Mouse (Mus musculus): ENCODE results near the gene Vsig10l.
A peak's percentile ranks its signal among the peaks of the same experiment; 100 is the strongest.

The Vsig10l gene

DNA sequence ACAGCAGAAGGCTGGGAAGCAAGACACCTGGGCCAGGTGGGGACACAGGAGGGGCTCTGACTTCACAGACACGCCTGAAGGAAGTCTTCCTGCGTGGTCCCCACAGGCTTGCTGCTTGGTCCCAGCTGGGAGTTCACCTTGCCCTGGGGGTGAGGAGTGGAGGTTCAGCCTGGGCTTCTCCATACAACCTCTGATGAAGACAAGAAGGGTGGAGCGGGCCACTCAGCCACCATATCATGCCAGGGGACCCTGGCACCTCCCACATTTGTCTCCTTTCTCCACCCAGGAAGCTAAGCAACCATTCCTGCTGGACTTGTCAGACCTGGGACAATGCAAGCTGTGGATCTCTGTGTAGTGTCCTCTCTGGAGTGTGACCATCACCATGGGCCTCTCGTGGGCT, at the start of gene Vsig10l:
Gene Vsig10l, plus strand, starts transcription at position 301 of the 400 bp plus-strand sequence.
- no peak for DNase-seq

DNA sequence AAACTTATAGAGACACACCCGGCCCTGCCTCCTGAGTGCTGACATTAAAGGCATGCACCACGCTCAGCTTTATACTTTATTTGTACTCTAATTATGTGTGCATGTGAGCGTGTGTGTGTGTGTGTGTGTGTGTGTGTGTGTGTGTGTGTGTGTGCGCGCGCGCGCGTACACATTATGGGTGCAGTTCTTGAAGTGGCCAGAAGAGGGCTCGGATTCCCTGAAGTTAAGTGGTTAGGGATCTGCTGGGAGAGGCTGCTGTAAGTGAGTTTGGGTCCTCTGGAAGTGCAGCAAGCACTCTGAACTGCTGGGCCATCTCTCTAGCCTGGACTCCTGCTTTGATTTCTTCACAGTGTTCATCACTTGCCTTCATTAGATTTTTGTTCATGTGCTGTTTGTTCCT, 45.7 kb upstream of the Vsig10l start:
- DNase-seq: no peak

DNA sequence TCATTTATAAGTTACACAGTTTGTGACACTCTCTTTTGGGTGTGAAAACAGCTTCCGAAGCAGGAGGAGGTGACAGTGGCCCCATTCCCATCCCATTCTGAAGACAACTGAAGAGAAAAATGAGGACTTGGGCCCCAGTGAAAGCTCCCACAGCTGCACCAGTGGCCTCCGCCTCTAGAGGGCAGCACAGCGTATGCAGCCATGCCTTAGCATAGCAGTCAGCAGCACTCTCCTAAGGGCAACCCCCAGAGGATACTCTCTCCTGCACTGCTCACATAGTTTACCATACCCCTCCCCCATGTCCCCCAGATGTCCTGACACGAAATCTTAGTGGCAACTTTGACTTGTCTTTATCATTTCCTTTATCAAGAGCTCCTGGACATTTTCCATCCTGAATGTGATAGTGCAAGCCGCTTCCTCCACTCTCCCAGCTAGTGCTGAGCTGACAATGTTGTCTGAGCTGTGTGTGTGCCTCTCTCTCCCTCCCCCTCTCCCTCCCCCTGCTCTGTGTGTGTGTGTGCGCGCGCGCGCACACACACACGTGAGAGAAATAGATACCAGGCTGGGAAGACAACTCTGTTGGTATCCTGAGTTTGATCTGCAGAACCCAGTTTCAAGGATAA, 39.8 kb upstream of the Vsig10l start:
- DNase-seq: peak; percentile 92

GRCm38 (mm10) chr7:43423991-43424625, 38.8 kb upstream of the Vsig10l start:
- no peak for DNase-seq

- no peak for DNase-seq
These were observed 35.5 kb upstream of the Vsig10l start, which contains the start of gene Lim2 for GRCm38 (mm10) chr7:43427406-43427805. TSS of gene Lim2 (plus strand) at chr7:43427670.

- no peak for DNase-seq
These were observed 33.5 kb upstream of the Vsig10l start for GRCm38 (mm10) chr7:43429500-43429899.

- no peak for DNase-seq
These were observed 30.1 kb upstream of the Vsig10l start for GRCm38 (mm10) chr7:43432891-43433290.

DNA sequence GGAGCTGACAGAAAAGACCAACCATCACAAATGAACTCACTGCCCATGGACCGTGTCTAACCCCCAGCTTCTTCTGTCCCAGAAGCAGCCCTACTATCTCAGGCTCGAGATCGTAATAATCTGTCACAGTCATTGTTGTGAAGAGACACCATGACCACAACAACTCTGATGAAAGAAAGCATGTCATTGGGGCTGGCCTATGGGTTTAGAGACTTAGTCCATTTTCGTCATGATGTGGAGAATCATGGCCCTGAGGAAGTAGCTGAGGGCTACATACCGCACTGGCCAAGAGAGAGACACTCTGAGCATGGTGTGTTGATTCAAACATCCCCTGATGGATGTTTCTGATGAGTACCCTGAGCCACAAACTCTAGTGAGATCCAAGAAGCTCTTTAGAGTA, 28.3 kb upstream of the Vsig10l start:
- DNase-seq: no peak

DNA sequence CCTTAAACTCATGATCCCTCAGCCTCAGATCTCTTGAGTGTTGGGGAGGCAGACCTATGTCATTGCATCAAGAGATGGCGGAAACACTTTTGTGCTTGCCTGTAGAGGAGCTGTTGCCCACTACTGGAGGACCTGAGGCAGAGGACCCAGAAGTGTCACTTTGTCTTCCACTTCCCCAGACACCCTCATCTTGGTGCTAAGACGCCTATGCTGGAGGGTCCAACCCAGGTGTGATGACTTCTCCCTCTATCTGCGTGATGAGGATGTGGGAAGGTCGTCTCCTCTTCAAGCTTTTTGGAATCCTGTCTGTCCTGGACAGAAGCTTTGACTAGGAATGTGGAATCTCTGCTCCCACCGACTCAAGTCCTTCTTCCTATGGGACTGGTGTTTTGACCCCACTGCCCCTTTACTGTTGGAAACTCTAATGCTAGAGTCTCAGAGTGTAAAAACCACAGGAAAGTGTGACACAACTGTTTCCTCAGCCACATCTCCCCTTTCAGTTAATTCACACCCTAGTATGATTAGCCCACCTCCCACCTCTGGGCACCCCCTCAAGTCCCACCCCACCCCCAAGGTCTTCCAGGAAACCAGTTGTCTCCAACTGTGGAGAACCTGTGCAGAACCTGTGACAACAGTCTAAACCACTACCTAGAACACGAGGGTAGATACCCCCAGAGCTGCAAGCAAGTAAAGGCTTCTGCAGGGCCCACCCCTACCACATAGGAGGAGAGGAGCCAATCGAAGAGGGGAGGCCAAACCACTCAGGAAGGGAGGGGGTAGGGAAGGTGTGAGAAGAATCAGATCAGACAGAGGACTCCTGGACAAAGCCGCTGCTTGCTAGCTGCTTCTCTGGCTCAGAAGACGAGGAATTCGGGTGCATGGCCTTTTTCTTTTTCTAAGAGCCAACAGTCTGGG, 26.4 kb upstream of the Vsig10l start, which contains the start of gene Nkg7:
Gene Nkg7, plus strand, starts transcription at position 733 of the 915 bp plus-strand sequence.
- no peak for DNase-seq

- no peak for DNase-seq
These were observed 24.3 kb upstream of the Vsig10l start for GRCm38 (mm10) chr7:43438611-43439010.

GRCm38 (mm10) chr7:43440482-43440881, 22.5 kb upstream of the Vsig10l start, which contains the start of gene Cldnd2:
TSS of gene Cldnd2 (plus strand) at chr7:43440782.
- DNase-seq: no peak

DNA sequence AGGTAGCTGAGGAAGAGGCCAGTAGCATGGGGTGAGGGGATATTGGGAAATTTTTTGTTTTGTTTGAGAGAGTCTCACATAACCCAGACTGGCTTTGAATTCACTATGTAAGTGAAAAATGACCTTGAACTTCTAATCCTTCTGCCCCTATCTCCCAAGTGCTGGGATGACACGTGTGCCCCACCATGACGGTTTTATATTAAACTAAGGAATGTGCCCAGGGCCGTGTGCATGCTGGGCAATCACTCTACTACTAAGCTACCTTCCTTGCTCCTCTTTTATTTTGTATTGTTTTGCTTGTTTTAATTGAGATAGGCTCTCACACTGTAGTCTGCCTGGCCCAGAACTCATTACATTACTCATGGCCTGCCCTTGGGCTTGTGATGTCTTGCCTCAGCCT, 21.9 kb upstream of the Vsig10l start:
- DNase-seq: no peak

DNA sequence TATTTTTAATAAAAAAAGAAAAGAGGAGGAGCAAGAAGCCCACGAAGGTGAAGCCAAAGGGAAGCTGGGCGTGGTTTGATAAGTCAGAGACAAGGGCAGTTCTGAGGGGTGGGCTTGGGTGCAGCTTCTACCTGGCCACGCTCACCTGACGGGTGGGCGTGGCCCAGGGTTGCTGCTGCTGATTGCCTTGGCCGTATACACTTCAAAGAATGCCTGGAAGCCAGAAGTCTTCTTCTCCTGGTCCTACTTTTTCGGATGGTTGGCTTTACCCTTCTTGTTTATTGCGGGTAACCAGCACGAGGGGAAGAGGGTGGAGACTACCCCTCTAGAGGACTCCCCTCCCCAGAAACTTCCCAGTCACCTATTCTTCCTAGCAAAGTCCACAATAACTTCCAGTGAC, 20.3 kb upstream of the Vsig10l start:
- DNase-seq: peak; percentile 24

GRCm38 (mm10) chr7:43443126-43443916, 19.6 kb upstream of the Vsig10l start:
- DNase-seq: peak; percentile 93

DNA sequence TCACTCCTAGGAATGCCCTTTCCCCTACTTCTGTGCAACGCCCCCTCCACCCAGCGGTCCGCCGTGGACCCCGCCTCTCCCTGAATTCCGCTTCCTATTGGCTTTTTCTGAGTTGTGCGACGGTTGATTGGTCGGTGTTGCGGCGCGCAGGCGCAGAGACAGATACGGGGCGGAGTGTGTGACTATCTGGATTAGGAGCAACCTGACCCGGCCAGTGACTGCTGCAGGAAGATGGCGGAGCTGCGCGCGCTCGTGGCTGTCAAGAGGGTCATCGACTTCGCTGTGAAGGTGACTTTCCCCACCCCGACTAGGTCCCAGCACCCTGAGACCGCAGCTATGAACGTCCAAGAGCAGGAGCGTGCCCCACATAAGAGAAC, 19.0 kb upstream of the Vsig10l start, which contains the start of the genes Etfb and Gm45233:
Gene Etfb, plus strand, starts transcription at position 167 of the 377 bp plus-strand sequence.
Gene Gm45233, plus strand, starts transcription at position 212 of the 377 bp plus-strand sequence.
- DNase-seq: peak; percentile 98

- DNase-seq: peak; percentile 30
These were observed 15.2 kb upstream of the Vsig10l start for GRCm38 (mm10) chr7:43447801-43448200.

DNA sequence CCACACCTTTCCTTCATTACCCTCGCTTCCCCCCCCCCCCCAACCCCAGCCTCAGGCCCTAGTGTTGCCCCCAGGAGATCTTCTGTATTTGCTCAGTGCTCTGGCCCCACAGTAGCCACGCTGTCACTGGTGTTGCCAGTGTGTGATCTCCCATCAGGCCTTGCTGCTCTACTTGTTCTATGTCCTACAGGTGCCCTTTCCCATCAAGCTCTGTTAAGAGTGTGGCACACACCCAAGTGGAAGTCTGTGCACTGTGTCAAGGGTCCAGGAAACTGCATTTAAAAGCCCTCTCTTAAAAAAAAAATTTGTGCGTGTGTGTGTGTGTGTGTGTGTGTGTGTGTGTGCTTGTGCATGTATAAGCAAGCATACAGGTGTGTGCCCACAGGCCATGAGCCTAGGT, 14.7 kb upstream of the Vsig10l start:
- peak; percentile 45 for DNase-seq

DNA sequence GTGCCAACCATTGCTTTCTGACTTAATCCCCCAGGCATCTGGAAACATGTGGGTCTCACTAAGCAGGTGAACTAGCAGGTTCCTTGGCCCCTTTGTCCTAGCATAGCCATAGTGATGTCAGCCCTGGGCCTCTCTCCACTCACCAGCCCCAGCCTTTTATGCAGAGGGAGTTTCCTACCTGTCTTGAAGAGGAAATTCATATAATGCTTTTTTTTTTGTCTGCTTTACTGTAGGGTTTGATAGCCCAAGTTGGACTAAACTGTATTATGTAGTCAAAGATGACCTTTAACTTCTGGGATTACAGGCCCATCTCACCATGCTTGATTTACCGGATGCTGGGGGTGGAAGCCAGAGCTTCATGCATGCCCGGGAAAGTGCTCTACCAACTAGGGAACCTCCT, 13.1 kb upstream of the Vsig10l start:
- DNase-seq: no peak

GRCm38 (mm10) chr7:43451726-43452125, 11.2 kb upstream of the Vsig10l start:
- DNase-seq: peak; percentile 31

GRCm38 (mm10) chr7:43452609-43453008, 10.3 kb upstream of the Vsig10l start:
- peak; percentile 42 for DNase-seq

DNA sequence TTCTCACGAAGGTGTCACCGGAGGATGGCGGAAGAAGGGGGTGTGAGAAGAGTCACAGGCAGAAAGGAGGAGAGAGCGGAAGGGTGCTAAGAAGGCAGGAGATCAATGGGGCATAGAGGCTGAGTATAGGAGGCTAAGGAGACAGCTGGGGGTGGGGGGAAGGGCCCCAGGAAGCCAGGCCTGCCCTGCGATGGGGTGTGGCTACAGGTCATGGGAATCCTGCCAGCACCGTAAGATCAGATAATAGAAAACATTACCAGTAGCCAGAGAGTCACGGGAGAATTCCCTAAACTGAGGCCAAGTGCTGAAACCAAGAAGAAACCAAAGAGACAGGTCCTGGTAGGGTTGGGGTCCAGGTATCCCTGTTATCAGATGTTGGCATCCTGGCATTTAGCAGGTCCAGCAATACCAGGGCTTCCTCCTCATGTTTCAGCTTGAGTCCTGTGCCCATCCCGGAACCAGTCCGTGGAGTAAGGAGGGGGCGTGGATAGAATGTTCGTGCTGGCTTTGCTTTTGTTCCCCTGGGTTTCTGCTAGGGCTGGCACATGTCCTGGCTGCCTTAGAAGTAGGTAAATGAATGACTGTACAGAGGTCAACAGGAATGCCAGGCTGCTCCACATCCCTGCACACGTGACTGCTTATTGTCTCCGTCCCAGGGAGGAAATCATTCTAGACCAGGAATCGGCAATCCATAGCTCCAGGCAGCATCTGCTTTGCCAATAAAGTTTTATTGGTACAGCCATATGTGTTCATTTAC, 9.2 kb upstream of the Vsig10l start:
- DNase-seq: peak; percentile 57

- DNase-seq: peak; percentile 44
These were observed 8.6 kb upstream of the Vsig10l start for GRCm38 (mm10) chr7:43454371-43454770.

Measured in lung, postnatal 36 days (tissue).